Mouse (Mus musculus) right cerebral cortex, postnatal 10 days (tissue): ENCODE data around the gene Tnik.

Experiments used
- DNase-seq, 2 experiments: peaks; one replicate each; pipeline ENCODE4 v3.0.0; 2021; ENCODE audit warnings: low spot score in 2 of 2

Tnik gene

DNA sequence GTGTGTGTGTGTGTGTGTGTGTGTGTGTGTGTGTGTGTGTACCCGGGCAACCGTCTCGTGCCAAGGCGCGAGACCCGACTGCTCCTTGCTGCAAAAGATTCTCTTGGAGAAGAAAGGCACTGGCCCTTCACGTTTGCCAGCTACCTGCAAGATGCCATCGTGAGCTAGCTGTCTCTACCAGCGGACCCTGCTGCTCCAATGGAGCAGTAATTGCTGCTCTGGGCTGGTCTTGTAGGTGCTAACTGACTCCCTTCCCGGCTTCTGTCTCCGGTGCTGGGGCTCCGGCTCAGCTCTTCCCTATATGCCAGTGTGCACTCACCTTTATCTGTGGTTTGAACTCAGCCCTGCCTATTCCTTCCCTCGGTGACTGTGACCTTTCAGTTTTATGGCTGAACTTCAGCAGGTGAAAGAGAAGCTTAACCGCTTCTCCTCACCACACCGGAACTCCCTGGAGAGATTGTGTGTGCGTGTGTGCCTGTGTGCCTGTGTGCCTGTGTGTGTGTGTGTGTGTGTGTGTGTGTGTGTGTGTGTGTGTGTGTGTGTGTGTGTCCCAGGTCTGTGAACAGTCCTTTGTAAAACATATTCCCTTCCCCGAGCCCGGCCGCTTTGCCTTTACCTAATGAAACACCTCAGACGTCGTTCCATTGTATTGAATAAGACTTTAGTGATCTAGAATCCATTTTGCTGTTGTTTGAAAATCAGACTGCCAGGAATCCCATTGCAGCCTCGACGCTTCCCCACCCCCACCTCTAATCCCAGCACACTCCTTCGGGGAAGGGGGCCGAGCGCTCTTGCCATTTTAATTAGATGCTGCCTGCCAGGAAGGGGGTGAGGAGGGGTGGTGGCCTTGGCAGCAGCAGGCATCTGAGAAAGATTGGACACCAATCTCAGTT lies 1.2 kb downstream of the Tnik start:
- peak; percentile 76 to 80 for DNase-seq

DNA sequence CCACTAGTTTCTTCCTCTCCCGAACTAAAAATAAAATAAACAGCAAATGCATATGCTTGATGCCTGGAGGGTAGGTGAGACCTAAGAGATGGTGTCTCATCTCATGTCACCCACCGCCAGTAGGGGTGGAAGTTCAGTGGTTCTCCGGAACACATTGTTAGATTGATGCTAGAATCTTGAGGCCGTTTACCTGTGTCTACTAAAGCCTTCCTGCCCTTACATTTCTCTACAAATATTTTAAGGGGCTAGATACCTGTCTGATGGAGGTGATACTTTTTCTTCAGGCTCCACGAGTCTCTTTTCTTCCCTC lies 1.8 kb downstream of the Tnik start:
- DNase-seq, result no peak

DNA sequence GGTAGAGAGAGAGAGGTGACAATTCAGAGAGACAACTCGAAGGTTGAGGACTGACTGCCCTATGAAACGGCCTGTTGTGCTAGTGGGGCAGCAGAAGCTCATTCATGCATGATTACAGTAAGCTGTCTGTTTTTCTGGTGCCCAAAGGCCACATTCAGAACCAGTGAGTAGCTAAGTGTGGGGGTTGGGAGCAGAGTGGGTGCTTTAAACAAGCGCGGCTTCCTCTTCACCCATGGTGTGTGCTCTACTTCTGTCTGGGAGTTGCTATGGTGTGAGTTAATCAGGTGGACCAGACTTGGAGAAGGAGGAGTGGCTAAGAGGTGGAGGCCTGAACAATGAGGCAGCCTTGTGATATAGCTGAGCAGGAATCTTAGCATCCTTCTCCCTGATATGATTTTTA lies 2.2 kb downstream of the Tnik start:
- DNase-seq, result peak; percentile 68 to 74

DNA sequence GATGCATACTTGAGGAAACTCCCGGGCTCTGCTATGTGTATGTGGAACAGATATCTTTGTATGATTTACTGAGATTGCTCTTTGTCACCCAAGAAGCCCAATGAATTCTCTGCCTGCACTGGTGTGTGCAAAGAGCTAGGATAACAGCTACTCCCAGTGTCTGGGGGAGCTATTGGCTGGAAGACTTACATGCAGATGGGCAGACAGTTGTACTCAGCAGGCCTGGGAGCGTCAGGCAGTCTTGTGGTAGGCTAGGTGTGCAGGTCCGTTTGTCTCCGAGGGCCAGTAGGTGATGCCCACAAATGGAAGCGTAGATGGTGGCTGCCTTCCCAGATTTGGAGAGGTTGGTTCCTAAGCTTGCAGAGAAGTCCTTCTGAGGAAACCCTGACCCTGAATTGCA lies 2.6 kb downstream of the Tnik start:
- DNase-seq, result peak; percentile 43 to 57

DNA sequence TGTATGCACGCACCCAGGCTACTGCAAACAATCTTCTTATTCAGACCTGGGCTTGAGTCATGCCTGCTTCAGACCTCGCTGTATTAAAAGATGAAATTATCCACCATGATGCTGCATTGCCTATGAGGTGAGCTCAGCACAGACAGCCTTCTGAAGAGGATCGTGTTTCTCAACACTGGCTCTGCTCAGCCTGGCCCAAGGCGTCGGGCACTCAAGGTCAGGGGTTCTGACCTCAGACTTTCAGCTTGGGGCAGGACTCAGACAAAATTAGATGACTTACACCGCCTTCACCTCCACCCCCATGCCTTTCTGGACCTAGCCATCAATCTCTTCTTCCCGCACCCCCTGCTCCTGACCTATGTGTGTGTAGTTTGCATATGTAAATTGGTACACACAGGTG lies 4.2 kb downstream of the Tnik start:
- no peak for DNase-seq

DNA sequence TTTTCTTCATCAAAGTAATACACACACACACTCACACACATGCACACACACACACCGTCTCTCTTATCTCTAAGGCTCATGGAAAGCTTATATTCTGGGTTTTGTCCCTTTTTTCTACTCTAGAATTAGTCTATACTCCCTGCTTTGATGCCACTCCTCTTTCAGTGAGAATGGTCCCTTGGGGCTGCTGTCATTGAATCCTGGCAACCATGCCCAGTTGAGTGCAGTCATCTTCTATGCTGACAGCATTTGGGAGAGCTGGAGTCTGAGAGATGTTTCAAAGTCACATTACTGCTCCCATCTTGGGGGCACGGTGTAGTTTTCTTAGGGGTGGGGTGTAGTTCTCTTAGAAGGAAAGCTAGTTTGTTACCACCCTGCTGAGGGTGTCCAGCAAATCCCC lies 6.7 kb downstream of the Tnik start:
- no peak for DNase-seq

DNA sequence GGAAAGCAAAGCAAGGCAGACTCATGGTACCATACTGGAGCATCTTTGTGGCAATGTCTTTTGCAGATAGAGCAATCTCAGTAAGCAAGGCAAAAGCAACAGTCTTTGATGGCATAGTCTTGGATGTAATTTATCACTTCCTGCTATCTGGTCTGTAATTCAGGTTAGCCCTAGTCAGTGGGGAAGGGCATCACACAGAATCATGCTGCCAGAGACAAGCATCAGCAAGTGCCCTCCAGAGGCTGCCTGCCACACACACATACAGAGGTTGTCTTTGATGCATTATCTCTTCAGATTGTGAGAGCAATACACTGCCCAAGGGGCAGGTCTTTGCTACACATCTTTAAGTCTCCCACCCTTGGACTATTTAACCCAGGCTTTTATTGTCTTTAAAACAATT lies 8.9 kb downstream of the Tnik start:
- no peak for DNase-seq

DNA sequence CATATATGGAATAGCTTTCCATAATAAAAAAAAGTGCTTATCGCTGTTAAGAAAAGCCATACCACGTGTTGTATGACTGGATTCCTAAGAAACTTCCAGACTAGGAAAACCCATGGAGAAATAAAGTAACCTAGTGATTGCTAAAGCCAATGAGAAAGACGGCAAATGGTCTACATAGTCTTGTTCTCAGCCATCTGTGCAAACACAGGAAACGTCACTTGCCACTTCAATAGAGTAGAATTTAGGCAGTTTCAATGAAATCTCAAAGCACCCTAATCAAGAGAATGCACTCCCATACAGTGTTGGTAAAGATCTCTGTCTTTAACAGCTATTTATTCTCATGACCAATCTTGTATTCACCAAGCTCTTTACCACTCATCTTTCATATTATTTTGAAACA lies 11.7 kb downstream of the Tnik start:
- no peak for DNase-seq

DNA sequence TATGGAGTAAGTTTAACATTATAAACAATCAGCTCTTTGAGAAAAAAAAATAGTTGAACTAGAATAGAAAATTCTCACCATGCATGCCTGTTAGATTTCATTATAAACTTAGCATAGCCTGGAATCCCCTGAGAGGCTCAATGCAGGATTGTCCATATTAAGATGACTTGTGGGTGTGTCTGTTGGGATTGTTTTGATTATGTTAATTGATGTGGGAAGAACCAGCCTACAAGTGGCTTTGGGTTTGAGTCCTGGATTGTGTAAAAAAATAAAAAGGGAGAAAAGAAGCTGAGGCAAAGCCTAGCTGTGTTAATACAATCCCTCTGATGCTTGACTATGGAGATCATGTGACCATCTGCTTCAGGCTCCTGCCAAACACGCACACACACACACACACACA lies 26.7 kb downstream of the Tnik start:
- DNase-seq, result peak in 1 of 2 experiments; percentile 13

DNA sequence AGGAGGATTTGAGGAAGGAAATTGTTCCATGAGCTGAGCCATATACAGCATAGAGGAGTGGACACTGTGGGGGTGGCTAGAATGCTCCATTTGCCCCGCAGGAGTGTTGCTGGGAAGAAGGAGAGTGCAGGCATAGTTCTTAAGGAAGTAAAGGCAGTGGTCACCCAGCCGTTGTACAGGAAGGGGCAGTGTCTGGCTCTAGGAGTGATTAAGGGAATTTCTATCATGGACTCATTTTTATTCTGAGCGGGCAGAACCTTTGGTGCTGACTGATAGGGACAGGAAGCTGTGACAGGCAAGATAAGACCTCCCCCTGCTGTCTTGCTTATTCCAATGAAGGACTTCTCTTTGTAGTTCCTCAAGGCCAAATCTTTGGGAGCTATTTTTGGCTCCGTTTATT lies 38.4 kb downstream of the Tnik start:
- no peak for DNase-seq

DNA sequence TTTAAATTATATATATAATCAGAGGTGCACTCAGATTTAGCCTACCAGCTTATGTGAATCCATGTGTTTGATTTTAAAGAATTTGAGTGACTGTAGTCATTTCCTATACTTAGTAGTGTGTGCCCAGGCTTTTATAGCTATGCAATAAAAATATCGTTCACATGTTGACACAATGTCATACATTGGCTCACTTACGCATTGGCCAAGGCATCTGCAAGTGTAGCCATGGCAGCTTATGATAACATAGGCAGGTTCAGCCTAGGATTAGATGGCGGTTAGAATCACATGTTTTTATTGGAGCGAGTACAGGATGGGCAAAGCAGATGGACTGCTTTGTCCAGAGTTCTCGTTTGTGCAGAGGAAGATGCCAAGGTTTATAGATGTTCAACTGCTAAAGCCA lies 40.9 kb downstream of the Tnik start:
- DNase-seq, result no peak

DNA sequence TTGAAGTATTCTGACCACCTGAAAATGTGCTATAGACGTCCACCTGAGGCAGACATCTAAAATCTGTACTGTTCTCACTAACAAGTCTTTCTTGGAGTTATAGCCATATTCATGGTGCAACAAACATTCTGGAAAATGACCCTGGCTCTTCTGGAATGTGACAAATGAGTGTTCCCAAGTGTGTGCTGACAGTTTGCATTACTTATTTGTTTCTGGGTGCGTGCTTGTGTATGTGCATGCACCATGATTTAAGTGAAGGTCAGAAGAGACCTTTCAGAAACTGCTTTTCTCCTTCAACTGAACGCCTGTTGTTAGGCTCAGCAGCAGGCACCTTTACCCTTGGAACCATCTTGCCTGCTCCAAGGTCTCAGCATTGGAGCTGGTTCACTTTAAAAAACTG lies 43.8 kb downstream of the Tnik start:
- no peak for DNase-seq

DNA sequence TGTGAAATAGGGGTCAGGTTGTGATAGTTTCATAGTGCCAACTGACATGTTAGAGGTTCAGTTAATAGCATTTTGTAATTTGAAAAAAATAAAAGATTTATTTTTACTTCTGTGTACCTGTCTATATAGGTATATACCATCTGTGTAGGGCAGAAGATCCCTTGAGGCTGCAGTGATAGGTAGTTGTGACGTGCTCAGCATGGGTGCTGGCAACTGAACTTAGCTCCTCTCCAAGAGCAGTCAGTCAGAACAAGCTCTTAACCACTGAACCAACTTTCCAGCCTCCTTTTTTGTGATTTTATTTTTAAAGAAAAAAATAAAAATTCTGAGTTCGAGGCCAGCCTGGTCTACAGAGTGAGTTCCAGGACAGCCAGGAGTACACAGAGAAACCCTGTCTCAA lies 51.4 kb downstream of the Tnik start:
- DNase-seq, result no peak

DNA sequence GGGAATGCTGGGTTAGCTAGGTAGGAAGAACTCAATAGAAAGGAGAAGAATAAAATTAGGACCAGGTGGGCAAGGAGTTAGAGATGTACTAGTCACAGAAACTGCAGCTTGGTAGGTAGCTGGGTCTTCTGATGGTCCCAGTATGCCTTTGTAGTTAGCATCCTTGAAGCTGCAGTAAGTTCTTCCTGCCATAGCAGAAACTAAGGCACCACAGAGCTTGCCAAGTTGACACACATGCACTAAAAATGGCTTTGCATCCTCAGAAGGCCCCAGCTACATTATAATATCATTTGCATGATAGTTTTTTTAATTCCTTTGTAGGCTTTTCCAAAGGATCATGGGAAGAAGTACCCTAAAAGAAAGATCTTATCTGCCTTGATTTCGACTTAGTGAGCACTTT lies 54.3 kb downstream of the Tnik start:
- peak; percentile 56 to 79 for DNase-seq

DNA sequence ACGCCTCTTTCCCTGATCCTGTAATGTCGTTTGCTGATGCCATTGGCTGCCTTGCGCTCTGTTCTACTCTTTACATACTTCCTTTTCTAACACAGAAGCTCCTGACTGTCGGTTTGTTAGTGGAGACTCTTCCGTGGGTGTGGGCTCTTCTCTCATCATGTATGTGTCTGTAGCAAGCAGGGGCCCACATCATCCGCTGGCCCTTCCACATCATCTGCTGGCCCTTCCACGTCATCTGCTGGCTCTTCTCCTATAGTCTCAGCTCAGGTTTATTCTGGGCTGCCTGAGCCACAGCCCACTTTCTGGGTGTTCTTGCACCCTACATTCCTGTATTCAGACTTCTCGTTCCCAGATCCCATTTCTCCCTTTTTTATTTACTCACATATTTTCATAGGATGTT lies 58.6 kb downstream of the Tnik start:
- no peak for DNase-seq

DNA sequence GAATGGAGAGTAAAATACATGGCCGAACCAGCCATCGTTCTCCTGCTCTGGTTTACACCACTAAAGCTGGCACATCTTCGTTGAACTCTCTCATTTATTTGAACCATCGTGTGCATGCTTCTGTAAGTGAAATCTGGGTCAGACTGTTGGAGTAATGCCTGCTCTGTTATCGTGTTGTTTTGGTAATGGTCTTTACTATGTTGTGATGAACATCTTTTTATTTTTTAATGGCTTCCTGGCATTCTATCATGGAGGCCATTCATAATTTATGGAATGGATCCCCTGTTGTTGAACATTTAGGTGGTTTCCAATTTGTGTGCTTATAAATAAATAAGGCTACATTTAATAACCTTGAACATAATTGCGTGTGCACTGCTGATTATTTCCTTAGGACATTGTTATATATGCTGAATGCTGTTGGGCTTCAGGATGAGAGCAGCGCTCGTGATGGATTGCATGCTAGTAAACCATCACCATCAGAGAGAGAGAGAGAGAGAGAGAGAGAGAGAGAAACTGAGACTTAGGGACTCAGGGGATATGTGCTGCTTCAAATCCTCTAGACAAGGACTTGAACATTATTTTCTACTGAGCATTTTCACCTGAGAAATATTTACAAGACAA lies 62.7 kb downstream of the Tnik start:
- no peak for DNase-seq

DNA sequence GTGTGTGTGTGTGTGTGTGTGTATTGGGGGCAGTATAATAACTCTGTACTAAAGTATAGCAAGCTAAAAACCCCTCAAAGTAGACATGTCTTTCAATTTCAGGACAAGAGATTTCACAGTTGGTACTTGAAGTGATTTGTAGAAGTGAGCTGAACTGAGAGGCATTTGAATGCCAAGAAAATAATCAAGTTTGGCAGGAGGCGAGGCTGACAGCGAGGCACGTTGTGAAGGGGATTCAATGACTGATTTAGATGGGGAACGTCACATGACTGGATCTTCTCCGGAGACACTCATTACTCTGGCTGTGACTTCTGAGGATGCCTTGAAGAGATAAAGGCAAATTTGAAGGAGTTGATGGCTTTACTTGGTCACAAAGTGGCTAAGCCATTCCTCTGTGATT lies 69.3 kb downstream of the Tnik start:
- peak in 1 of 2 experiments; percentile 53 for DNase-seq

DNA sequence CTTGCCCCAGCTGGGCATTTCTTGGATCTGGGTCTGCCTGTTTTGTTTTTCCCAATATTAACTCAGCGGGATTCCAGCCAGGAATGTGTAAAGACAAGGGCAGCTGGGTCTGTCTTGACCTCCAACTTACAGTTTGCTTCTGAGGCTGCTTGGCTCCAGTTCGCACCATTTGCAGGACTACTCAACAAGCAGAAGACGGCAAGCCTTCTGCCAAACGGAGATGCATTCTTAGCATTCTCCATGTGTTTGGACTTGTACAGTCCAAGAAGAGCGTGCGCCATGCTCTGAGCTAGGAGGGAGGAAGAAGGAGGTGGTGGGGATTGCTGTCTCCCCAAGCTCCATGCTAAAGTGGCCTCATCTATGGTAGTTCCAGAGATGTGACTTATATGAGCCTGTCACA lies 70.9 kb downstream of the Tnik start:
- DNase-seq, result peak in 1 of 2 experiments; percentile 53

DNA sequence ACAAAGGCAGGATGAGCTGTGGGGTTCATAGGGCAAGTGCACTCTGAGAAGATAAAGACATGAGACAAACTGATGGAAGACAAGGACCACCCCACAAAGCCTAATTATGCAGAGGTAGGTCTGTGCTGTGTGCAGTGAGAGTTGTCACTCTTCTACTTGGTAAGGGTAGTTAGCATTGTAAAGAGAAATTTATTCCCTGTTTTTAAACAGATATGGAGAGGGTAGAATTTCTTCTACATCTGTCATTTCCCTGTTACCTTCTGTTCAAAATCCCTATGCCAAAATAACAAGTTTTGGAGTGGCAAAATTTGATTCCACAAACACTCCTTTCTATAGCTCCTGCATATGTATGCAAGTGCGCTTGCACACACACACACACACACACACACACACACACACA lies 71.5 kb downstream of the Tnik start:
- no peak for DNase-seq

DNA sequence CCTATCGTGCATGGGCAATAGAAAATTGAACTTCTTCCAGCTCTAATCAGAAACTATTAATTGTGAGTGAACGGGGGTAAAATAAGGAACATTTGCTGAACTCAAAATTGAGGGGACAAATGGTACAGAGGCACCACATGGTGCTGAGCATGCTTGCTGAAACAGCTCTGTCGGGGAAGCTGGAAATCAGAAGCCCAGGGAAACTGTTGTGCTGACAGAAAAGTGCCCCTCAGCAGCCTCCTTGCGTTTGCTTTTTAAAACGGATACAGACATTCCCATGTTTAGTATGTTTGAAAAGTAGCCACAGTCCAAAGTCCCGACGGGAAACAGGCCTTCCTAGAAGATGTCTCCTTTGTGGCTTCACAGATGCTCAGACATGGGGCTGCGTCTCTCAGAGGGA lies 77.1 kb downstream of the Tnik start:
- no peak for DNase-seq

DNA sequence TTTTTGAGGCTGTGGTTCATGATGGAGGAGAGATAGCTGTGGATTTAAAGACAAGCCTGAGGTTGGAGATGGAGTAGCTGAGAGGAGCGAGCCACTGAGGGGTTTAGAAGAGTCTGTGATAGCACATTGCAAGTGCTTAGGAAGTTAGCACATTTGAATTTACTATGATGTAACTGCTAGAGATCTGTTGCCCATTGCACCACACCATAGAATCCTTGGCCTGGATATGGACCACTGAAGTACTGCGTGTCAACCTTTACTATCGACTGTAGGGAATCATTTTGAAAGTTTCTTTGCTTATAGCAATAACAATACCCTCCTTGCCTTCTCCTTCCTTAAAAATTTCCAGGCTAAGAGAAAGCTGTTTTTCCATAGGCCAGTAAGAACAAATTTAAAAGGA lies 80.2 kb downstream of the Tnik start:
- no peak for DNase-seq

DNA sequence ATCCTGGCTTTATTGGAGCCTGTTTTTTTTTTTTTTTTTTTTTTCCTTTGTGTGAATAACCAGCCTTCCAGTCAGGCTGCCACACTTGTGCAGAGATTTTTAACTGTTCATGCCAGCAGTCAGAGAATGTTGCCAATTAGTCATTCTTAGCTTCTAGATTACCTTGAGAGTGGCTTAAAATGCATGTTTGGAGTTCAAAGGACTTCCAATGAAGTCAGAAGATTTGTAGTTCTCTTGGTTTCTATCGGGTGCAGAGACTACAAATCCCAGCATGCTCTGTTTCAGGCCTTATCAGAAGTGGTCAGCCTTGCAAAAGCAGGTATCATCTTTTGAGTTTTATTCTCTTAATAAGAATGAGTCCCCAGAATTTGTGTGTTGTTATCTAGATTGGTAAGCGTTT lies 80.6 kb downstream of the Tnik start:
- no peak for DNase-seq

DNA sequence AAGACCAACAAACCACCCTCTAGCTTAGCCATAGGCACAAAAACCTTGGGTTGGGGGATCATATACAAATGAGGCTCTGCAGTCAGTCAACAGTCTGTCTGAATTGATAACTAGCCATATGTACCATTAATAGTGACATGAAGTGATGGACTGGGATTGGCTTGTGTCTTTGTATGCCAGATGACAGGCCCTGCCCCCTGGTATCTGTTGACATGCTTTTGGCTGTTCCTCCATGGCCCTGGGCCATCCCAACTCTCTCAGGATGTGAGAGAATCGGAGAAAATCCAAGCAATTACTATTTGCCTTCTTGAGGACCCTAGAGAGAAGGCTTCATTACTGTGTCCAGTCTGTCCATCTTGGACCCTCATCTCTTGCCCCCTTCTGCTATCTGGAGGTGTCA lies 82.4 kb downstream of the Tnik start:
- DNase-seq, result no peak

DNA sequence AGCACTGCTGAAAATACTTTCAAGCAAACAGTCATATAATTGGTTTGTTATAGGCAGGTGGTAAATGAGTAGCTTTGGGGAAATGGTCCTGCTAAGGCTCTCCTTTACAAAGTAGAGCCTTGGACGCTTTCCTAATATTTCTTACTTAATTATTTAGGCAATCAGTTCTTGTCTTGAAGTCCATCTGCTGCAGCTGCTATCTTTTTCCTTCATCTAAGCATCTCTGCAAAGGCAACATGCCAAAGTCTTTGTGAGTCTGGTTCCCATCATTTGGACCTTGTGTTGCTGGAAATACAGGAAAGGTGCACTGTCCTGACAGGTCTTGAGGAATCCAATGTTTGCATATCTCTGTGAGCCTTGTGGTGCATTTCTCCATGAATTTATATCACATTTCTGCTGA lies 82.9 kb downstream of the Tnik start:
- DNase-seq, result no peak
